Mouse (Mus musculus) heart, adult 11 months (tissue): ENCODE results near the gene Rab5b.
"Not testable (repeated sequence)": the region's sequence is repeated elsewhere in the genome, so short reads cannot be mapped to it uniquely, and the experiment has no call there.

Experiments
- DNase-seq: peaks from one replicate; pipeline ENCODE4 v3.0.0; 2022

Rab5b gene

GRCm38 (mm10) chr10:128640891-128641290 lies 55.2 kb downstream of the Rab5b start:
- DNase-seq: no peak

- DNase-seq: no peak
Observed at GRCm38 (mm10) chr10:128639999-128640398, 56.1 kb downstream of the Rab5b start.

GRCm38 (mm10) chr10:128637011-128637410 lies 59.1 kb downstream of the Rab5b start:
- no peak for DNase-seq

- DNase-seq: peak; percentile 75
Observed at GRCm38 (mm10) chr10:128636561-128636960, 59.5 kb downstream of the Rab5b start.

- no peak for DNase-seq
Observed at GRCm38 (mm10) chr10:128635697-128636096, 60.4 kb downstream of the Rab5b start.

- no peak for DNase-seq
Observed at GRCm38 (mm10) chr10:128631571-128631970, 64.5 kb downstream of the Rab5b start.

GRCm38 (mm10) chr10:128630306-128630705 lies 65.8 kb downstream of the Rab5b start:
- not testable (repeated sequence) for DNase-seq

GRCm38 (mm10) chr10:128629746-128630145 lies 66.3 kb downstream of the Rab5b start:
- DNase-seq: no peak

- DNase-seq: no peak
Observed at GRCm38 (mm10) chr10:128627398-128628317, 68.4 kb downstream of the Rab5b start.
